In genomic region chr7:80261372-80261990, GRCm38 (mm10) we compare ENCODE assay signal across 8 mouse cellular contexts. TPM values are rescaled to one million over a fixed set of nuclear protein-coding genes. Genes with fewer than 3 reads are reported as not detected.
A peak's percentile ranks its signal among the peaks of the same experiment; 100 is the strongest.
DNase-seq lines count a peak whose midpoint lies in the region; ATAC-seq and TF ChIP-seq lines count a peak whose summit lies in the region.

No protein-coding gene starts in this region.

- ATAC-seq in activated CD4-positive, CD25-positive, alpha-beta regulatory T cell, adult 4 months, result peak; percentile 56
- peak; percentile 70; the same call in 1 of the 2 replicates for ATAC-seq in forebrain, embryonic 12.5 days (ENCODE audit: low FRiP score)
- peak; percentile 74 for ATAC-seq in limb, embryonic 13.5 days (ENCODE audit: low FRiP score, low read depth)
- peak; percentile 80 for ATAC-seq in neural tube, embryonic 14.5 days (ENCODE audit: low read depth)

- peak overlapping the region; percentile 80 for H3K9ac ChIP-seq in forebrain, embryonic 12.5 days
- peak overlapping the region; percentile 85 for H3K9ac ChIP-seq in limb, embryonic 13.5 days
- H3K9ac ChIP-seq in neural tube, embryonic 14.5 days (replicated peaks; ENCODE audit: low read depth, low read length), result peak overlapping the region; percentile 69

- H3K27ac ChIP-seq in left cerebral cortex, adult 2 months, result peak overlapping the region; percentile 85
- peak overlapping the region; percentile 75 for H3K27ac ChIP-seq in forebrain, embryonic 12.5 days
- peak overlapping the region; percentile 56; the same call in 1 of the 2 replicates for H3K27ac ChIP-seq in limb, embryonic 13.5 days
- peak overlapping the region; percentile 69 for H3K27ac ChIP-seq in neural tube, embryonic 14.5 days (ENCODE audit: low read depth, low read length)

- peaks cover 32% of the 10 kb centered on the region for H3K36me3 ChIP-seq in forebrain, embryonic 12.5 days (replicated peaks)
- H3K36me3 ChIP-seq in limb, embryonic 13.5 days, result peaks cover 33% of the 10 kb centered on the region
- H3K36me3 ChIP-seq in neural tube, embryonic 14.5 days (ENCODE audit: control insufficient read depth, insufficient read depth, low read length), result peaks cover 22% of the 10 kb centered on the region

- H3K9me3 ChIP-seq in forebrain, embryonic 12.5 days, result no peaks in the 10 kb centered on the region
- no peaks in the 10 kb centered on the region for H3K9me3 ChIP-seq in limb, embryonic 13.5 days
- H3K9me3 ChIP-seq in neural tube, embryonic 14.5 days (ENCODE audit: control insufficient read depth, low read length), result no peaks in the 10 kb centered on the region

- no peak for DNase-seq in left cerebral cortex, adult 2 months (ENCODE audit: extremely low spot score in 1 of 2, low spot score in 2 of 2)
- DNase-seq in left cerebral cortex, adult 11 months (ENCODE audit: low spot score), result no peak
- no peak for DNase-seq in thymus, postnatal 10 days (ENCODE audit: low spot score in 2 of 2)
- DNase-seq in ovary, adult 18-20 months (ENCODE audit: low spot score), result no peak

- peak overlapping the region; percentile 94 for H3K4me2 ChIP-seq in forebrain, embryonic 12.5 days
- peak overlapping the region; percentile 85 for H3K4me2 ChIP-seq in limb, embryonic 13.5 days (replicated peaks)
- peak overlapping the region; percentile 65 for H3K4me2 ChIP-seq in neural tube, embryonic 14.5 days (ENCODE audit: low read depth, low read length)

- 2% methylated on average over 32 of the region's 32 CpGs for WGBS in forebrain, embryonic 12.5 days
- 1% methylated on average over 32 of the region's 32 CpGs for WGBS in limb, embryonic 13.5 days
- 2% methylated on average over 32 of the region's 32 CpGs for WGBS in neural tube, embryonic 14.5 days

- peaks cover 9% of the 10 kb centered on the region for H3K4me1 ChIP-seq in forebrain, embryonic 12.5 days
- peaks cover 13% of the 10 kb centered on the region for H3K4me1 ChIP-seq in limb, embryonic 13.5 days
- H3K4me1 ChIP-seq in neural tube, embryonic 14.5 days (ENCODE audit: control insufficient read depth, insufficient read depth, low read length), result peaks cover 6% of the 10 kb centered on the region

- TF ChIP-seq CTCF in left cerebral cortex, adult 2 months (IDR thresholded peaks at IDR 0.05), result no peak

- peak overlapping the region; percentile 79 for H3K4me3 ChIP-seq in left cerebral cortex, adult 2 months
- peak overlapping the region; percentile 86 for H3K4me3 ChIP-seq in forebrain, embryonic 12.5 days (replicated peaks)
- peak overlapping the region; percentile 89 for H3K4me3 ChIP-seq in limb, embryonic 13.5 days
- H3K4me3 ChIP-seq in neural tube, embryonic 14.5 days (ENCODE audit: low read depth, low read length), result peak overlapping the region; percentile 68

- intact Hi-C loops in left cerebral cortex, adult 2 months (cut with DNase I), result no loop called here

- peaks cover 33% of the 10 kb centered on the region for H3K27me3 ChIP-seq in forebrain, embryonic 12.5 days
- H3K27me3 ChIP-seq in limb, embryonic 13.5 days, result peaks cover 28% of the 10 kb centered on the region
- H3K27me3 ChIP-seq in neural tube, embryonic 14.5 days (ENCODE audit: control insufficient read depth, insufficient read depth, low read length), result peaks cover 4% of the 10 kb centered on the region; the same call in 1 of the 2 replicates

RNA-seq across cellular contexts. Expression of gene Ngrn, which starts 0.5 kb away (rescaled TPM):
- total RNA-seq in left cerebral cortex, adult 2 months (2021), result 10 to 100 TPM; 40.8 to 45.3 TPM
- polyA plus RNA-seq in activated CD4-positive, CD25-positive, alpha-beta regulatory T cell, adult 4 months (2017; shearing (Covaris generic)), result 10 to 100 TPM; 26.9 to 28.4 TPM
- 56.8 TPM in 2 replicates for polyA plus RNA-seq in forebrain, embryonic 12.5 days (2016; fragmentation: Nextera tagmentation; extraction: Ambion mirVana)
- 49.3 and 50.8 TPM in 2 replicates for polyA plus RNA-seq in limb, embryonic 13.5 days (2015; fragmentation: Nextera tagmentation; extraction: Ambion mirVana)
- 66.2 and 70.2 TPM in 2 replicates for polyA plus RNA-seq in neural tube, embryonic 14.5 days (2014; fragmentation: Nextera tagmentation; extraction: Ambion mirVana)

RNA-seq across cellular contexts. Expression of gene Vps33b, which starts 8.0 kb away (rescaled TPM):
- total RNA-seq in left cerebral cortex, adult 2 months (2021), result 10 to 100 TPM; 21.5 to 23.2 TPM
- polyA plus RNA-seq in activated CD4-positive, CD25-positive, alpha-beta regulatory T cell, adult 4 months (2017; shearing (Covaris generic)), result 10 to 100 TPM; 25.8 to 34.2 TPM
- 17.4 and 19.1 TPM in 2 replicates for polyA plus RNA-seq in forebrain, embryonic 12.5 days (2016; fragmentation: Nextera tagmentation; extraction: Ambion mirVana)
- polyA plus RNA-seq in limb, embryonic 13.5 days (2015; fragmentation: Nextera tagmentation; extraction: Ambion mirVana), result 12.1 and 13.1 TPM in 2 replicates
- 34.9 and 35.3 TPM in 2 replicates for polyA plus RNA-seq in neural tube, embryonic 14.5 days (2014; fragmentation: Nextera tagmentation; extraction: Ambion mirVana)

RNA-seq across cellular contexts. Expression of gene Ttll13, which starts 15.3 kb away (rescaled TPM):
- total RNA-seq in left cerebral cortex, adult 2 months (2021), result 1 to 10 TPM; 2.0 to 2.8 TPM
- under 1 TPM in 1 of 2 experiments, not detected in 1; 0.62 TPM for polyA plus RNA-seq in activated CD4-positive, CD25-positive, alpha-beta regulatory T cell, adult 4 months (2017; shearing (Covaris generic))
- 1.1 and 1.3 TPM in 2 replicates for polyA plus RNA-seq in forebrain, embryonic 12.5 days (2016; fragmentation: Nextera tagmentation; extraction: Ambion mirVana)
- 1.3 and 1.5 TPM in 2 replicates for polyA plus RNA-seq in limb, embryonic 13.5 days (2015; fragmentation: Nextera tagmentation; extraction: Ambion mirVana)
- polyA plus RNA-seq in neural tube, embryonic 14.5 days (2014; fragmentation: Nextera tagmentation; extraction: Ambion mirVana), result 3.1 and 4.2 TPM in 2 replicates

RNA-seq across cellular contexts. Expression of gene Gdpgp1, which starts 28.8 kb away (rescaled TPM):
- total RNA-seq in left cerebral cortex, adult 2 months (2021), result 1 to 10 TPM; 6.1 to 7.5 TPM
- polyA plus RNA-seq in activated CD4-positive, CD25-positive, alpha-beta regulatory T cell, adult 4 months (2017; shearing (Covaris generic)), result 1 to 10 TPM; 5.5 to 9.4 TPM
- polyA plus RNA-seq in forebrain, embryonic 12.5 days (2016; fragmentation: Nextera tagmentation; extraction: Ambion mirVana), result 4.2 and 4.8 TPM in 2 replicates
- polyA plus RNA-seq in limb, embryonic 13.5 days (2015; fragmentation: Nextera tagmentation; extraction: Ambion mirVana), result 3.5 TPM in 2 replicates
- 4.5 and 5.3 TPM in 2 replicates for polyA plus RNA-seq in neural tube, embryonic 14.5 days (2014; fragmentation: Nextera tagmentation; extraction: Ambion mirVana)

RNA-seq across cellular contexts. Expression of gene Cib1, which starts 28.9 kb away (rescaled TPM):
- 10 to 100 TPM; 21.7 to 22.4 TPM for total RNA-seq in left cerebral cortex, adult 2 months (2021)
- polyA plus RNA-seq in activated CD4-positive, CD25-positive, alpha-beta regulatory T cell, adult 4 months (2017; shearing (Covaris generic)), result 100 to 1,000 TPM; 120 to 148 TPM
- 34.7 and 41.6 TPM in 2 replicates for polyA plus RNA-seq in forebrain, embryonic 12.5 days (2016; fragmentation: Nextera tagmentation; extraction: Ambion mirVana)
- 61.9 and 70.1 TPM in 2 replicates for polyA plus RNA-seq in limb, embryonic 13.5 days (2015; fragmentation: Nextera tagmentation; extraction: Ambion mirVana)
- 26.4 and 38.0 TPM in 2 replicates for polyA plus RNA-seq in neural tube, embryonic 14.5 days (2014; fragmentation: Nextera tagmentation; extraction: Ambion mirVana)
